Mouse (Mus musculus): ENCODE data around the gene Poln. TPM values are rescaled to one million over a fixed set of nuclear protein-coding genes. Genes with fewer than 3 reads are reported as not detected.

Poln gene
- total and polyA plus RNA-seq, 3 experiments, result 0.83 to 2.9 TPM; not detected in 1

GRCm38 (mm10) chr5:34169954-34170353 is 706 bp upstream of the Poln start:
- TF ChIP-seq POLR2AphosphoS5 (IDR thresholded peaks at IDR 0.05; ENCODE audit: insufficient replicate concordance, low read depth, low read length) (no peak), TAL1 (conservative IDR thresholded peaks at IDR 0.05; ENCODE audit: low read depth, low read length) (no peak), GATA2 (IDR thresholded peaks at IDR 0.05; ENCODE audit: borderline replicate concordance, low read depth, low read length) (no peak), GATA1 (IDR thresholded peaks at IDR 0.05; ENCODE audit: borderline replicate concordance, low read length) (no peak), CTCF (IDR thresholded peaks at IDR 0.05; ENCODE audit: low read depth, low read length) (no peak)
- Histone ChIP-seq H3K4me1 (ENCODE audit: insufficient read depth, low read depth, low read length) (peaks cover 23% of the 10 kb centered on the region), H3K9me3 (replicated peaks) (no peaks in the 10 kb centered on the region), H3K36me3 (replicated peaks) (peaks cover 15% of the 10 kb centered on the region), H3K27me3 (ENCODE audit: insufficient read depth, low read length) (peaks cover 2% of the 10 kb centered on the region), H3K4me3 (ENCODE audit: low read depth, low read length) (peak overlapping the region; percentile 85)
- ATAC-seq (ENCODE audit: extremely low read depth, insufficient number of reproducible peaks, low FRiP score, poor library complexity, severe bottlenecking), result no peak
- no peak for DNase-seq (ENCODE audit: low spot score)

GRCm38 (mm10) chr5:34167857-34168256 is 1.4 kb downstream of the Poln start:
- no peaks in the 10 kb centered on the region for H3K9me3 ChIP-seq (replicated peaks)
- no peak for TF ChIP-seq CTCF (IDR thresholded peaks at IDR 0.05; ENCODE audit: low read depth, low read length)
- TF ChIP-seq GATA2 (IDR thresholded peaks at IDR 0.05; ENCODE audit: borderline replicate concordance, low read depth, low read length), result no peak
- TF ChIP-seq GATA1 (IDR thresholded peaks at IDR 0.05; ENCODE audit: borderline replicate concordance, low read length), result no peak
- no peak for TF ChIP-seq TAL1 (conservative IDR thresholded peaks at IDR 0.05; ENCODE audit: low read depth, low read length)
- TF ChIP-seq POLR2AphosphoS5 (IDR thresholded peaks at IDR 0.05; ENCODE audit: insufficient replicate concordance, low read depth, low read length), result no peak
- peaks cover 14% of the 10 kb centered on the region for H3K36me3 ChIP-seq (replicated peaks)
- H3K4me3 ChIP-seq (ENCODE audit: low read depth, low read length), result peak overlapping the region; percentile 16; the same call in 1 of the 2 replicates
- no peaks in the 10 kb centered on the region for H3K27me3 ChIP-seq (ENCODE audit: insufficient read depth, low read length)
- peaks cover 32% of the 10 kb centered on the region for H3K4me1 ChIP-seq (ENCODE audit: insufficient read depth, low read depth, low read length)
- DNase-seq (ENCODE audit: low spot score), result no peak
- ATAC-seq (ENCODE audit: extremely low read depth, insufficient number of reproducible peaks, low FRiP score, poor library complexity, severe bottlenecking), result no peak

- TF ChIP-seq TAL1 (conservative IDR thresholded peaks at IDR 0.05; ENCODE audit: low read depth, low read length) (no peak), GATA1 (IDR thresholded peaks at IDR 0.05; ENCODE audit: borderline replicate concordance, low read length) (no peak), GATA2 (IDR thresholded peaks at IDR 0.05; ENCODE audit: borderline replicate concordance, low read depth, low read length) (no peak), POLR2AphosphoS5 (IDR thresholded peaks at IDR 0.05; ENCODE audit: insufficient replicate concordance, low read depth, low read length) (no peak), CTCF (IDR thresholded peaks at IDR 0.05; ENCODE audit: low read depth, low read length) (no peak)
- Histone ChIP-seq H3K36me3 (replicated peaks) (peaks cover 26% of the 10 kb centered on the region), H3K4me3 (ENCODE audit: low read depth, low read length) (peak overlapping the region; percentile 52; the same call in 1 of the 2 replicates)
Measured at GRCm38 (mm10) chr5:34165793-34166192, 3.5 kb downstream of the Poln start.

GRCm38 (mm10) chr5:34148476-34148875 is 20.8 kb downstream of the Poln start:
- H3K9me3 ChIP-seq (replicated peaks), result no peaks in the 10 kb centered on the region
- ATAC-seq (ENCODE audit: extremely low read depth, insufficient number of reproducible peaks, low FRiP score, poor library complexity, severe bottlenecking), result no peak
- TF ChIP-seq CTCF (IDR thresholded peaks at IDR 0.05; ENCODE audit: low read depth, low read length) (no peak), TAL1 (conservative IDR thresholded peaks at IDR 0.05; ENCODE audit: low read depth, low read length) (no peak), POLR2AphosphoS5 (IDR thresholded peaks at IDR 0.05; ENCODE audit: insufficient replicate concordance, low read depth, low read length) (no peak), GATA2 (IDR thresholded peaks at IDR 0.05; ENCODE audit: borderline replicate concordance, low read depth, low read length) (no peak), GATA1 (IDR thresholded peaks at IDR 0.05; ENCODE audit: borderline replicate concordance, low read length) (no peak)

More at GRCm38 (mm10) chr5:34165793-34166192, 3.5 kb downstream of the Poln start:
- no peaks in the 10 kb centered on the region for H3K27me3 ChIP-seq (ENCODE audit: insufficient read depth, low read length)
- ATAC-seq (ENCODE audit: extremely low read depth, insufficient number of reproducible peaks, low FRiP score, poor library complexity, severe bottlenecking) (no peak), DNase-seq (ENCODE audit: low spot score) (no peak)
- H3K9me3 ChIP-seq (replicated peaks), result no peaks in the 10 kb centered on the region
- H3K4me1 ChIP-seq (ENCODE audit: insufficient read depth, low read depth, low read length), result peaks cover 32% of the 10 kb centered on the region

GRCm38 (mm10) chr5:34147554-34147953 is 21.7 kb downstream of the Poln start:
- H3K4me3 ChIP-seq (ENCODE audit: low read depth, low read length), result no peak overlapping the region
- no peaks in the 10 kb centered on the region for H3K36me3 ChIP-seq (replicated peaks)
- DNase-seq (ENCODE audit: low spot score) (no peak), ATAC-seq (ENCODE audit: extremely low read depth, insufficient number of reproducible peaks, low FRiP score, poor library complexity, severe bottlenecking) (no peak)
- no peaks in the 10 kb centered on the region for H3K9me3 ChIP-seq (replicated peaks)
- TF ChIP-seq POLR2AphosphoS5 (IDR thresholded peaks at IDR 0.05; ENCODE audit: insufficient replicate concordance, low read depth, low read length) (no peak), CTCF (IDR thresholded peaks at IDR 0.05; ENCODE audit: low read depth, low read length) (no peak), GATA2 (IDR thresholded peaks at IDR 0.05; ENCODE audit: borderline replicate concordance, low read depth, low read length) (no peak), TAL1 (conservative IDR thresholded peaks at IDR 0.05; ENCODE audit: low read depth, low read length) (no peak), GATA1 (IDR thresholded peaks at IDR 0.05; ENCODE audit: borderline replicate concordance, low read length) (no peak)
- no peaks in the 10 kb centered on the region for H3K27me3 ChIP-seq (ENCODE audit: insufficient read depth, low read length)
- H3K4me1 ChIP-seq (ENCODE audit: insufficient read depth, low read depth, low read length), result no peaks in the 10 kb centered on the region

More at GRCm38 (mm10) chr5:34148476-34148875, 20.8 kb downstream of the Poln start:
- no peaks in the 10 kb centered on the region for H3K4me1 ChIP-seq (ENCODE audit: insufficient read depth, low read depth, low read length)
- H3K36me3 ChIP-seq (replicated peaks), result peaks cover 3% of the 10 kb centered on the region
- no peaks in the 10 kb centered on the region for H3K27me3 ChIP-seq (ENCODE audit: insufficient read depth, low read length)
- no peak for DNase-seq (ENCODE audit: low spot score)
- H3K4me3 ChIP-seq (ENCODE audit: low read depth, low read length), result no peak overlapping the region

- TF ChIP-seq GATA1 (IDR thresholded peaks at IDR 0.05; ENCODE audit: borderline replicate concordance, low read length) (no peak), GATA2 (IDR thresholded peaks at IDR 0.05; ENCODE audit: borderline replicate concordance, low read depth, low read length) (no peak), CTCF (IDR thresholded peaks at IDR 0.05; ENCODE audit: low read depth, low read length) (no peak), POLR2AphosphoS5 (IDR thresholded peaks at IDR 0.05; ENCODE audit: insufficient replicate concordance, low read depth, low read length) (no peak), TAL1 (conservative IDR thresholded peaks at IDR 0.05; ENCODE audit: low read depth, low read length) (no peak)
- Histone ChIP-seq H3K36me3 (replicated peaks) (no peaks in the 10 kb centered on the region), H3K27me3 (ENCODE audit: insufficient read depth, low read length) (peaks cover 3% of the 10 kb centered on the region; the same call in 1 of the 2 replicates), H3K4me1 (ENCODE audit: insufficient read depth, low read depth, low read length) (no peaks in the 10 kb centered on the region), H3K4me3 (ENCODE audit: low read depth, low read length) (no peak overlapping the region), H3K9me3 (replicated peaks) (no peaks in the 10 kb centered on the region)
- ATAC-seq (ENCODE audit: extremely low read depth, insufficient number of reproducible peaks, low FRiP score, poor library complexity, severe bottlenecking), result no peak
- DNase-seq (ENCODE audit: low spot score), result no peak
Measured at GRCm38 (mm10) chr5:34139751-34140150, 29.5 kb downstream of the Poln start.
